Mouse (Mus musculus) midbrain, postnatal 0 days (tissue): ENCODE results near the gene Gm8909. TPM values are rescaled to one million over a fixed set of nuclear protein-coding genes. Genes with fewer than 3 reads are reported as not detected.
A peak's percentile ranks its signal among the peaks of the same experiment; 100 is the strongest.
"Not testable (repeated sequence)": the region's sequence is repeated elsewhere in the genome, so short reads cannot be mapped to it uniquely, and the experiment has no call there.

Experiments
- ATAC-seq: fragments of 200-750 bp; cut with Nextera tagmentation; 2 replicates; pipeline ENCODE4 v1.8.0; 2017; ENCODE audit warnings: moderate number of reproducible peaks, mild to moderate bottlenecking, moderate TSS enrichment, moderate library complexity; ENCODE audit not compliant: low FRiP score
- DNase-seq: peaks from one replicate; pipeline ENCODE4 v3.0.0-alpha.2; 2015; ENCODE audit warnings: low spot score
- H3K27ac ChIP-seq: fragments of 300-500 bp; sonication (generic); 2 replicates; pipeline ENCODE4 v1.5.1; 2014; ENCODE audit warnings: low read depth, mild to moderate bottlenecking, low read length, mixed read lengths
- H3K27me3 ChIP-seq: fragments of 300-500 bp; sonication (generic); 2 replicates; pipeline ENCODE4 v1.6.1; 2014; ENCODE audit warnings: low read length, control low read depth, mixed read lengths; ENCODE audit not compliant: insufficient read depth
- H3K36me3 ChIP-seq: fragments of 300-500 bp; sonication (generic); 2 replicates; pipeline ENCODE4 v1.6.1; 2014; ENCODE audit warnings: low read length, control low read depth, mixed read lengths; ENCODE audit not compliant: insufficient read depth
- H3K4me1 ChIP-seq: fragments of 300-500 bp; sonication (generic); 2 replicates; pipeline ENCODE4 v1.6.1; 2014; ENCODE audit warnings: mild to moderate bottlenecking, control low read depth, antibody characterized with exemption, low read length, mixed read lengths; ENCODE audit not compliant: insufficient read depth
- H3K4me2 ChIP-seq: fragments of 300-500 bp; sonication (generic); 2 replicates; pipeline ENCODE4 v1.6.1; 2014; ENCODE audit warnings: low read depth, mild to moderate bottlenecking, low read length, mixed read lengths; ENCODE audit not compliant: poor library complexity, severe bottlenecking
- H3K4me3 ChIP-seq: fragments of 300-500 bp; sonication (generic); 2 replicates; pipeline ENCODE4 v1.5.1; 2014; ENCODE audit warnings: low read depth, mild to moderate bottlenecking, low read length, moderate library complexity
- H3K9ac ChIP-seq: fragments of 300-500 bp; sonication (generic); replicated peaks from 2 replicates; pipeline ENCODE4 v1.6.1; 2014; ENCODE audit warnings: mild to moderate bottlenecking, low read length, moderate library complexity, mixed read lengths; ENCODE audit not compliant: poor library complexity, severe bottlenecking
- H3K9me3 ChIP-seq: fragments of 300-500 bp; sonication (generic); 2 replicates; pipeline ENCODE4 v1.6.1; 2016; ENCODE audit warnings: low read length, control low read depth
- CTCF ChIP-seq: IDR thresholded peaks from 2 replicates; pipeline ENCODE4 v1.5.1; 2016; ENCODE audit warnings: antibody characterized with exemption, mild to moderate bottlenecking
- WGBS: fragments of 180-500 bp; shearing (Covaris S2); extraction: QIAGEN DNeasy Blood & Tissue Kit; methylation state at CpG from one replicate; pipeline ENCODE4 v1.1.7; 2014; 5-methylcytosine and 5-hydroxymethylcytosine counted together
- polyA plus RNA-seq: library from polyadenylated mRNA; unstranded; fragments of >200 nt; fragmentation: Nextera tagmentation; extraction: Ambion mirVana; gene quantifications from 2 replicates; pipeline ENCODE4 v1.2.1, GENCODE M21; 2015
- total RNA-seq: library from RNA; depleted of rRNA; stranded (reverse); fragments of >200 nt; gene quantifications from 2 replicates; pipeline ENCODE4 v1.2.3, GENCODE M21; 2014

The Gm8909 gene
- total and polyA plus RNA-seq, 2 experiments from 2014 or later: not detected

- ATAC-seq: no peak
- Histone ChIP-seq H3K9ac (no peak overlapping the region), H3K36me3 (no peaks in the 10 kb centered on the region), H3K4me2 (no peak overlapping the region), H3K4me1 (no peaks in the 10 kb centered on the region), H3K27me3 (no peaks in the 10 kb centered on the region), H3K9me3 (no peaks in the 10 kb centered on the region), H3K27ac (no peak overlapping the region), H3K4me3 (no peak overlapping the region)
- 76% methylated on average over 5 of the region's 5 CpGs for WGBS
- no peak for DNase-seq
- TF ChIP-seq CTCF: no peak
Observed at GRCm38 (mm10) chr17:36131516-36132265, 36.6 kb downstream of the Gm8909 start.

- not testable (repeated sequence) for H3K27me3 ChIP-seq, H3K4me2 ChIP-seq, DNase-seq, H3K27ac ChIP-seq, H3K4me3 ChIP-seq, H3K4me1 ChIP-seq, ATAC-seq, H3K9me3 ChIP-seq, H3K36me3 ChIP-seq, H3K9ac ChIP-seq
- 22% methylated on average over 24 of the region's 28 CpGs for WGBS
Observed at GRCm38 (mm10) chr17:36128968-36129817, 39.1 kb downstream of the Gm8909 start, which contains the start of gene Gm7030. Gm7030 (minus strand) TSS chr17:36129425.

- H3K4me1 ChIP-seq, H3K36me3 ChIP-seq, H3K9me3 ChIP-seq, H3K4me3 ChIP-seq, H3K27me3 ChIP-seq, H3K4me2 ChIP-seq, H3K27ac ChIP-seq, DNase-seq, H3K9ac ChIP-seq, ATAC-seq: not testable (repeated sequence)
- 64% methylated on average over 10 of the region's 13 CpGs for WGBS
Observed at GRCm38 (mm10) chr17:36128525-36128924, 39.8 kb downstream of the Gm8909 start.

- H3K4me1 ChIP-seq, DNase-seq, H3K9me3 ChIP-seq, H3K4me3 ChIP-seq, H3K36me3 ChIP-seq, ATAC-seq, H3K9ac ChIP-seq, H3K27me3 ChIP-seq, H3K27ac ChIP-seq, H3K4me2 ChIP-seq: not testable (repeated sequence)
- 74% methylated on average over 3 of the region's 3 CpGs for WGBS
Observed at GRCm38 (mm10) chr17:36124111-36124510, 44.2 kb downstream of the Gm8909 start.

GRCm38 (mm10) chr17:36121352-36122020 lies 46.9 kb downstream of the Gm8909 start, which contains the start of gene Gm19684:
Gm19684 (plus strand) TSS chr17:36121678.
- ATAC-seq (peak; percentile 53; the same call in 1 of the 2 replicates), DNase-seq (peak; percentile 69)
- not testable (repeated sequence) for H3K9me3 ChIP-seq, H3K36me3 ChIP-seq, H3K27ac ChIP-seq, H3K9ac ChIP-seq, H3K4me1 ChIP-seq, H3K4me2 ChIP-seq, H3K4me3 ChIP-seq, H3K27me3 ChIP-seq
- WGBS: 13% methylated on average over 8 of the region's 8 CpGs

- not testable (repeated sequence) for H3K4me2 ChIP-seq, ATAC-seq, H3K4me3 ChIP-seq, H3K9ac ChIP-seq, H3K27ac ChIP-seq, H3K27me3 ChIP-seq, H3K4me1 ChIP-seq, H3K36me3 ChIP-seq, H3K9me3 ChIP-seq, DNase-seq
- 33% methylated on average over 18 of the region's 18 CpGs for WGBS
Observed at GRCm38 (mm10) chr17:36120839-36121238, 47.5 kb downstream of the Gm8909 start.

GRCm38 (mm10) chr17:36116545-36116944 lies 51.8 kb downstream of the Gm8909 start:
- not testable (repeated sequence) for H3K27me3 ChIP-seq, H3K4me3 ChIP-seq, H3K27ac ChIP-seq, H3K36me3 ChIP-seq, H3K4me2 ChIP-seq, H3K9ac ChIP-seq, ATAC-seq, H3K4me1 ChIP-seq, H3K9me3 ChIP-seq
- WGBS: 21% methylated on average over 3 of the region's 3 CpGs
- DNase-seq: peak; percentile 21
